Mouse (Mus musculus) kidney, adult 2 months (tissue): ENCODE results near the gene Top1.

Source experiments
- CTCF ChIP-seq: fragments of 200-500 bp; conservative IDR thresholded peaks from 2 replicates; pipeline ENCODE4 v1.5.1; 2011; ENCODE audit warnings: low read depth, mild to moderate bottlenecking, control low read depth, low read length, moderate library complexity, mixed read lengths; ENCODE audit not compliant: insufficient read depth, insufficient read length
- POLR2A ChIP-seq: fragments of 200-500 bp; IDR thresholded peaks from one replicate; pipeline ENCODE4 v1.6.1; 2011; ENCODE audit warnings: low read depth, low read length, control low read depth

DNA sequence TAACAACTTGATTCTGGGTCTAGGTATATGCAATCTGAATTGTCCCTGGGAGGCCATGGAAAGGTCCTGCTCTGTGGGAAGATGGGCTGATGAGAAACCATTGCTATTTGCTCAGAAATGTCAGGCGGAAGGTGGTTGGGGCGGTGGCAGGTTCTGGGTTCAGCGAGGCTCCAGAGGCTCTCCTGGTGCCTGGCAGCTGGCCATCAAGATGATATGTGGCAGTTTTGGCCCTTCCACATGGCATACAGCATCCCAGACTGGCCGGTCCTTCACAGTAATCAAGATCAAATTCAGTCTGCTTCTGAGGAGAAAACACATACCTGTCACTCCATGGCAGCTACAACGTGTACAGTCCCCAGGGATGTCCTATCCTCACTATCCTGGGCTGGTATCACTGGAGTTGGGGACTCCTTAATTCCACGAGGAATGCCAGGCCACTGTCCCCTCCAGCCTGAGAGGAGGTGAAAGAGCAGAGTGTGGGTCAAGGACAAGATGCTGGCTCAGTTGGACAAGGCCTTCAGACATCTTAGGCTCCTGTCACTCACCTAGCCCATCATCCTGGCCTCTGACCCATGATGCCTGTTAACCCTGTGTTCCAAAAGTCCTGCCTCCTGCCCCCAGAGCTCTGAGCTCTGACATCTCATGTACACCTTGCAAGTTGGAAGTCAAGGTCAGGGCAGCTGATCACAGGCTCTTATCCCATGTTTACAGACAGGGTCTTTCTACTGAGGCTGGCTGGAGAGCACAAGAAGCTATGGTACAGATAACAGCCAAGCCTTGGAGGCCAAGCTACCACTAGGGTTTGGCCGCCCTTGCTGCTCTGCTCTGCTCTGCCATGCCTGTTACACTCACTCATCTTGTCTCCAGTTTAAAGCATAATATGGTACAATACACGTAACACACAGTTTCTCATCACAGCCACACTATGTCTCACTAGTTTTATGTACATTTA is 125.9 kb downstream of the Top1 start:
- no peak for TF ChIP-seq CTCF
- no peak for TF ChIP-seq POLR2A
